Mouse (Mus musculus) gastrocnemius, postnatal 14 days (tissue): ENCODE data around the gene Rlbp1. TPM values are rescaled to one million over a fixed set of nuclear protein-coding genes. Genes with fewer than 3 reads are reported as not detected.

Source experiments
- DNase-seq: peaks from one replicate; pipeline ENCODE4 v3.0.0; 2021; ENCODE audit warnings: mixed read lengths
- intact Hi-C: fragments of 180-260 bp; cut with DNase I; formaldehyde crosslinking; loops from one replicate; pipeline ENCODE4 v1.15.1; 2025; ENCODE audit warnings: low total_unique reads
- long read RNA-seq, 2 experiments: library from polyadenylated mRNA; stranded (forward); transcript quantifications; one replicate each; pipeline ENCODE4 v2.0.0; 2021
- total RNA-seq, 2 experiments: library from RNA; stranded (reverse); gene quantifications; 2 replicates each; pipeline ENCODE4 v1.2.3; 2021

Gene Rlbp1
- total RNA-seq: not detected
- long read RNA-seq, experiment 1: 0 reads
- long read RNA-seq, experiment 2: 0 reads

GRCm38 (mm10) chr7:79386422-79387133 lies at the start of gene Rlbp1:
Gene Rlbp1, minus strand, starts transcription at chr7:79387048.
- DNase-seq: no peak
- intact Hi-C loops: no loop called here

- intact Hi-C loops: no loop called here
- no peak for DNase-seq
These were observed 41.4 kb upstream of the Rlbp1 start for GRCm38 (mm10) chr7:79428243-79428642.

DNA sequence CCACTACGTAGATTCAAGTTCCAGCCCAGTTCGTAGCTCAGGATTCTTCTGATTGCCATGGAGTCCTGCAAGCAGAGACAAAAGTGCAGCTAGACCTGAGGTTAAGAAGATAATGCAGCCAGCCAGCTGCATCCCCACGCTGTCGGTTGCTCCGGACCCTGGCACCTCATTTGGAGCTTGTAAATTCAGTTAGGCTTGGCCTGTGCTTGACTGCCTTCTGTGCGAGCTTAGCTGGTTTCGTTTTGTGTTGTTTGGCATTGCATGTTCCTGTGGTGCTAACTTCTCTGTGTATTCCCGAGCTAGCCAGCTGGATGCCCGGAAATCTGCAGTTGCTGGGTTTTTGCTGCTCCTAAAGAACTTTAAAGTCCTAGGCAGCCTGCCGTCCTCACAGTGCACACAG lies 39.0 kb upstream of the Rlbp1 start:
- no peak for DNase-seq
- intact Hi-C loops: no loop called here

DNA sequence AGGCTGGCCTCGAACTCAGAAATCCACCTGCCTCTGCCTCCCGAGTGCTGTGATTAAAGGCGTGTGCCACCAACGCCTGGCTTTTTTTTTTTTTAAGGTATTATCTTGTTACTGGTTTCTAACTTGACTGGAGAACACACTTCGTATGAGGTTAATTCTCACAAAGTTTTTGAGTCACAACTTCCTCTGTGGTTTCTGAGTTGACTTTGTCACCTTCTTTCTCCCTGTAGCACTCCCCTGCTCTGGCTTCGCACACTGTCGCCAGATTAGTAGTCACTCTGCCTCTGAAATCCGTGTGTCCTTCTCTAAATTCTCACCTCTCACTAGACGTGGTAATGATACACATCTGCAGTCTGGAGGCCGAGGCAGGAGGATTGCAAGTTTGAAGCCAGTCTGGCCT lies 36.0 kb upstream of the Rlbp1 start:
- no peak for DNase-seq
- intact Hi-C loops: no loop called here

DNA sequence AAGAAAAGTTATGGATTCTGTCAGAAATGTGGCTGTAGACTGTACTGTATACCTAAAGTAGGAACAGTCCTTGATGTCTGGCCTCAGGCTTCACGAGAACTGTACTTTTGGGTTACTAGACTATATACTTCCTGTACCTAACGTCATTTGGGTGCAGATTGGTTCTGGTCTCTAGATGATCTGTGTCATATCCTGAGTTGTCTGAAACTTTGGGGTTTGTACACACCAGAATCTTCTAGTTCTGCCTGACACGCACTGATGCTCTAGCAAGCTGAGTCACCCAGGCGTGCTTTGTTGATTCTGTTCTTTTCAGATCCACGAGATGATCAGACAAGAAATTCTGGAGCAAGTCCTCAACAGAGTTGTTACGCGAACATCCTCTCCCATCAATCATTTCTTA lies 33.1 kb upstream of the Rlbp1 start:
- no peak for DNase-seq
- intact Hi-C loops: no loop called here

- no peak for DNase-seq
- intact Hi-C loops: no loop called here
These were observed 27.9 kb upstream of the Rlbp1 start for GRCm38 (mm10) chr7:79414449-79415375.

GRCm38 (mm10) chr7:79400296-79400695 lies 13.4 kb upstream of the Rlbp1 start:
- no peak for DNase-seq
- intact Hi-C loops: no loop called here

DNA sequence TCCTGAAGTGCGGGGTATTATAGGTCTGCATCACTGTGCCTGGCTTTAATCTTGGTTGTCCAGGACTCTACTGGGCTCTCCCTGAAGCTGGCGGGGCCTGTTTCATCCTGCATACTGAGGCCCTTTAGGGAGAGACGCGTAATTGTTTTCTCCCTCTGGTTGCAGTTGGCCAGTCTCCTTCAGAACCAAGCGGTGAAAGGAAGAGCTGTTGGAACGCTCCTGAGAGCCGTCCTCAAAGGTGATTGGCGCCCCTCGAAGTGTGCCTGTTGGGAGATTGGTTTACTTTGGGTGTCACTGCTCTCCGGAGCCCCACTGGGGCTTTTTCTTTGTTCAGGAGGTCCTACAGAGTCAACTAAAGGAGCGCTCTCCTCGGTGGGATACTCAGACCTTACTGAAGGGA lies 12.1 kb upstream of the Rlbp1 start:
- DNase-seq: no peak
- intact Hi-C loops: no loop called here

DNA sequence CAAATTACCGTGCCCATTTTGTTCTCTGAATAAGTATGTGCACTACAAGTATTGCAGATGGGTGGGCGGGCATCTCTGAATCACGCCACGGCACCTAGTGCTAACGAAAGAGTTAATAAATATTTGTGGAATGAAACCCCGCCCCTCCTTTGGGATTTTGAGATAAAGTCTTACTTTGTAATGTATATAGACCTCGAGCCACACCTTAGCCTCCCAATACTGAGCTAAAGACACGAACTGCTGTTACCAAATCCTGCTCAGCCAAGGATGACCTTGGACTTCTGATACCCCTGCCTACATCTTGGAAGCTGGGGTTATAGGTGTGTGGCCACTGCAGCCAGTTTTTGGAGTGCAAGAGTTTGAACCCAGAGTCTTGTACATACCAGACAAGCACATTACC lies 11.6 kb upstream of the Rlbp1 start:
- intact Hi-C loops: no loop called here
- DNase-seq: no peak

- no peak for DNase-seq
- intact Hi-C loops: no loop called here
These were observed 10.7 kb upstream of the Rlbp1 start for GRCm38 (mm10) chr7:79397446-79397963.

GRCm38 (mm10) chr7:79395186-79395585 lies 8.3 kb upstream of the Rlbp1 start:
- no peak for DNase-seq
- intact Hi-C loops: no loop called here

- intact Hi-C loops: no loop called here
- no peak for DNase-seq
These were observed 7.8 kb upstream of the Rlbp1 start for GRCm38 (mm10) chr7:79394666-79395065.

DNA sequence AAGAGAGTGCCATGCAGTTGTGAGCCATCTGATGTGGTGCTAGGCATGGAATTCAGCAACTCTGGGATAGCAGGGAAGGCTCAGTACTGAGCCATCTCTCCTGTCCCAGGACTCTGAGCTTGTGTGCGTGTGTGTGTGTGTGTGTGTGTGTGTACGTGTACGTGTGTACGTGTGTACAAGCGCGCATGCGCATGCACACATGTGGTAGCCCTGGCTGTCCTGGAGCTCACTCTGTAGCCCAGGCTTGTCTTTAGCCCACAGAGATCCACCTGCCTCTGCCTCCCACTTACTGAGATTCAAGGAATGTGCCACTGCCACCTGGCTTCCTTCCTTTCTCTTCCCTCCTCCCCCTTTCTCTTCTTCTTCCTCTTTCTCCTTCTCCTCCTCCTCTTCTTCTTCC lies 7.1 kb upstream of the Rlbp1 start:
- intact Hi-C loops: no loop called here
- DNase-seq: no peak

DNA sequence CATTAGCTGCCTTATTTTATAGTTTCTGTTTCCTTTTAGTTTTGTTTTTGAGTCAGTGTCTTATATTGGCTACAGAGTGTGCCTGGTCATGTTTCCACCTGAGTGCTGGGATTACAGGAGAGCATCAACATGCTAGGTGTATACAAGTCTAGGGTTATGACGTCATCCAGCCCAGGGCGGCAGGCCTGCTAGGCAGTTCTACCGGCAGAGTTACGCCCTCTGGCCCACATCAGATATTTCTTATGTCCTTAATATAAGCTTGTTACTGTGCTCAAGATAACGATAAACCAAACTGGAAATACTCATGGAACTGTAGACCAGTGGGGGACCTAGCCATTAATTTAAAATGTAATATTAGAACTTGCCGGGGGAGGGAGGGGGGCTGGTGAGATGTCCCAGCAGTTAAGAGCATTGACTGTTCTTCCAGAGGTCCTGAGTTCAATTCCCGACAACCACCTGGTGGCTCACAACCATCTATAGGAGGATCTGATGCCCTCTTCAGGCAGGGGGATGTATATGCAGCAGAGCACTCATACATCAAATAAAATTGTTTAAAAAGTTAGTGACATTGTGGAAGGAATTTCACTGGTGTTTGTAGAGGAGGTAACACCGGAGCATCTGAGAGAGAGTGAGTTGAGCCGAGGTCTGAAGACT lies 6.1 kb upstream of the Rlbp1 start:
- intact Hi-C loops: no loop called here

DNA sequence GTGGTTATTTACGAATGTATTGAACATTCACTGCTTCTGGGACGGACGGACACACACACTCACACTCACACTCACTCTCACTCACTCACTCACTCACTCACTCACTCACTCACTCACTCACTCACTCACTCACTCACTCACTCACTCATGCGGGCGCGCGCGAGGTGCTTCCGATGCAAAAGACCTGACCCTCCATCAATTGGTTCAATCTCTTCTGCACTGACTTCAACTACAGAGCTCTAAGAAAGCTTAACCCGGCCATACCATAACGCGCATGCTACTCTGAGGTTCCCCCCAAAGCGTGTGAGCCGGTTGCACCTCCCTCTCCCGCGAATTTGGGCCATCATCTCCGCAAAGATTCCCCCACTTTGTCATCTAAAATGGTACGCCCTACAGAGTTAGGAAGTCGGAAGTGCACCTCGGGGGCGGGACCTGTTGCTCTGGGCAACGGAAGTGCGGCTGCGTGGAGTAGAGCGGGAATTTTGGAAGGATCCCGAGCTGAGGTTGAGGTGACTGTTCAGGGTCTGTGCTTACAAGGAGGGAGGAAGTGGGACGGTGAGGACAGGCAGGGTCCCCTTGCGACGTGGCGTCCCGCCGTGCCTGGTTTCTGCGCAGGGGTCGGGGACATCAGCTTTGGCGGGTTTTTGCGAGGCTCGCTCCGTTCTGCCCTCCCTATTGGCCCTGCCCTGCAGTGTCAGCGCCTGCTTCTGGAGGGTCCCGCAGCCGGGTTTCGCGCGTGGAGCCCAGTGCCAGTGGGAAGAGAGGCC lies 5.2 kb upstream of the Rlbp1 start, which contains the start of gene Fanci:
TSS of gene Fanci (plus strand) at position 47 of the 767 bp plus-strand sequence.
- intact Hi-C loops: no loop called here
- DNase-seq: peak; percentile 94

More for the DNA sequence above, 6.1 kb upstream of the Rlbp1 start:
- no peak for DNase-seq

- intact Hi-C loops: no loop called here
These were observed 4.6 kb upstream of the Rlbp1 start for GRCm38 (mm10) chr7:79391471-79391870.

GRCm38 (mm10) chr7:79390141-79390708 lies 3.4 kb upstream of the Rlbp1 start:
- no peak for DNase-seq
- intact Hi-C loops: no loop called here

More at GRCm38 (mm10) chr7:79391471-79391870, 4.6 kb upstream of the Rlbp1 start:
- DNase-seq: no peak

GRCm38 (mm10) chr7:79388671-79389206 lies 1.9 kb upstream of the Rlbp1 start:
- intact Hi-C loops: no loop called here
- DNase-seq: no peak

- DNase-seq: no peak
- intact Hi-C loops: no loop called here
These were observed 1.1 kb upstream of the Rlbp1 start for GRCm38 (mm10) chr7:79387991-79388390.
